Mouse (Mus musculus) embryonic facial prominence, embryonic 13.5 days (tissue): Measurements from ENCODE around the gene Kctd13. TPM values are rescaled to one million over a fixed set of nuclear protein-coding genes. Genes with fewer than 3 reads are reported as not detected.

Source experiments
- ATAC-seq: fragments of 200-750 bp; cut with Nextera tagmentation; 2 replicates; pipeline ENCODE4 v1.8.0; 2017; ENCODE audit warnings: low read depth; ENCODE audit not compliant: insufficient number of reproducible peaks, insufficient read depth, low FRiP score, low TSS enrichment
- H3K27ac ChIP-seq: fragments of 300-500 bp; sonication (generic); 2 replicates; pipeline ENCODE4 v1.5.1; 2015; ENCODE audit warnings: moderate library complexity, mild to moderate bottlenecking, inconsistent platforms
- H3K27me3 ChIP-seq: fragments of 300-500 bp; sonication (generic); 2 replicates; pipeline ENCODE4 v1.6.1; 2015; ENCODE audit warnings: mild to moderate bottlenecking, inconsistent platforms
- H3K36me3 ChIP-seq: fragments of 300-500 bp; sonication (generic); 2 replicates; pipeline ENCODE4 v1.6.1; 2015; ENCODE audit warnings: mild to moderate bottlenecking, inconsistent platforms
- H3K4me1 ChIP-seq: fragments of 300-500 bp; sonication (generic); 2 replicates; pipeline ENCODE4 v1.6.1; 2015; ENCODE audit warnings: inconsistent platforms
- H3K4me2 ChIP-seq: fragments of 300-500 bp; sonication (generic); 2 replicates; pipeline ENCODE4 v1.6.1; 2015; ENCODE audit warnings: moderate library complexity, mild to moderate bottlenecking, inconsistent platforms
- H3K4me3 ChIP-seq: fragments of 300-500 bp; sonication (generic); 2 replicates; pipeline ENCODE4 v1.5.1; 2015; ENCODE audit warnings: mild to moderate bottlenecking, inconsistent platforms
- H3K9ac ChIP-seq: fragments of 300-500 bp; sonication (generic); 2 replicates; pipeline ENCODE4 v1.6.1; 2015; ENCODE audit warnings: mild to moderate bottlenecking, inconsistent platforms
- H3K9me3 ChIP-seq: fragments of 300-500 bp; sonication (generic); 2 replicates; pipeline ENCODE4 v1.6.1; 2016; ENCODE audit warnings: inconsistent platforms
- WGBS: fragments of 180-500 bp; shearing (Covaris S2); methylation state at CpG from one replicate; pipeline ENCODE4 v1.1.7; 2015; ENCODE audit warnings: mixed read lengths; 5-methylcytosine and 5-hydroxymethylcytosine counted together
- polyA plus RNA-seq: library from polyadenylated mRNA; unstranded; fragments of >200 nt; fragmentation: Nextera tagmentation; extraction: Ambion mirVana; gene quantifications from 2 replicates; pipeline ENCODE4 v1.2.1, GENCODE M21; 2015

Kctd13 gene
- polyA plus RNA-seq, 1 experiment from 2014 or later, result 19.8 TPM

- H3K9ac ChIP-seq, result no peak overlapping the region
- WGBS, result 67% methylated on average over 10 of the region's 10 CpGs
- ATAC-seq, result no peak
Measured at GRCm38 (mm10) chr7:126984667-126985444, 56.2 kb downstream of the Kctd13 start.

DNA sequence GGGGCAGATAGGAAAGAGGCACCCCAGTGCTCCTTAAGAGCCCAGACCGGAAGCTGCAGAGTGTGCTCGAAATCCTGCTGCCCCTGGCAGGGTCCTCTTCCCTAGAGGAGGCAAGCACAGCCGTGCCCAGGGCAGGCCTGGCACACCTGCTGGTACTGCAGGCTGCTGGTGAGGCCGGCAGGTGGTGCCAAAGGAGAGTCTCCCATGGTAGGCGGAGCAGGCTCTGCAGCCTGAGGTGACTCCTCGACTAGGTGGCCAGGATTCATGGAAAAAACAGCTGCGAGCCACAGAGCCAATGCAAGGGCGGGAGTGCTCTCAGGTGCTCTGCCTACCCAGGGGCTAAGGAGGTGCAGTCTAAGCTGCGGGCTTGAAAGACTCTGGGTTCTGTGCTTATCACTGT, 57.6 kb downstream of the Kctd13 start:
- WGBS, result 35% methylated on average over 9 of the region's 9 CpGs
- no peaks in the 10 kb centered on the region for H3K27me3 ChIP-seq

More at GRCm38 (mm10) chr7:126984667-126985444, 56.2 kb downstream of the Kctd13 start:
- no peaks in the 10 kb centered on the region for H3K27me3 ChIP-seq
- peaks cover 17% of the 10 kb centered on the region for H3K36me3 ChIP-seq
- no peak overlapping the region for H3K27ac ChIP-seq
- no peak overlapping the region for H3K4me3 ChIP-seq
- no peaks in the 10 kb centered on the region for H3K4me1 ChIP-seq
- H3K4me2 ChIP-seq, result no peak overlapping the region
- H3K9me3 ChIP-seq, result no peaks in the 10 kb centered on the region

DNA sequence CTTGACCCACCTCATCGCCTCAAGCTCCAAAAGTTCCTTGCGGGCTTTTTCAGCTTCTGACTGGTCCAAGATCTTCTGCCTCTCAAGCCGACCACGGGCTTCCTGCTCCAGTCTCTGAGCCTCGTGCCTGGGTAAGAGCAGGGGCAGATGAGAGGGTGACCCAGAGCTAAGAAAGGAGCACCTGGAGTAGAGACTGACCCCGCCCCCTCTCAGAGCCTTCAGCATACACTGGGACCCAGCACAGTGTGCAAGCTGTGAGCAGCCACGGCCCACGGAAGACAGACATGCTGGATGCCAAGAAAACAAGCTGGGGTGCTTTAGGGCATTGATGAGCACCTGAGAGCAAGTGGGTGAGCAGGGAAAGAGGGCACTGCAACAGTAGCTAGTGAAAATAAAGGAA, 60.1 kb downstream of the Kctd13 start:
- H3K4me1 ChIP-seq, result no peaks in the 10 kb centered on the region
- H3K9me3 ChIP-seq, result no peaks in the 10 kb centered on the region
- H3K27ac ChIP-seq, result no peak overlapping the region
- H3K9ac ChIP-seq, result no peak overlapping the region
- no peaks in the 10 kb centered on the region for H3K27me3 ChIP-seq
- no peak for ATAC-seq
- no peaks in the 10 kb centered on the region for H3K36me3 ChIP-seq
- H3K4me2 ChIP-seq, result no peak overlapping the region
- H3K4me3 ChIP-seq, result no peak overlapping the region
- WGBS, result 75% methylated on average over 8 of the region's 8 CpGs

More for the DNA sequence above, 57.6 kb downstream of the Kctd13 start:
- Histone ChIP-seq H3K9ac (no peak overlapping the region), H3K4me3 (no peak overlapping the region), H3K4me2 (no peak overlapping the region), H3K36me3 (peaks cover 4% of the 10 kb centered on the region; the same call in 1 of the 2 replicates), H3K4me1 (no peaks in the 10 kb centered on the region), H3K27ac (no peak overlapping the region), H3K9me3 (no peaks in the 10 kb centered on the region)
- ATAC-seq, result 0 out of 2 replicates have a peak, but pooled peaks have one; percentile 43

Other genes with a start within 250 kb of the Kctd13 start
- gene Bola2, start 233.5 kb upstream of the Kctd13 start, polyA plus RNA-seq, result 105 and 139 TPM in 2 replicates
- 14.0 and 15.0 TPM in 2 replicates for gene Slx1b, start 233.1 kb upstream of the Kctd13 start, polyA plus RNA-seq
- gene Coro1a, start 221.1 kb upstream of the Kctd13 start, polyA plus RNA-seq, result 33.3 and 35.8 TPM in 2 replicates
- gene Mapk3, start 169.3 kb upstream of the Kctd13 start, polyA plus RNA-seq, result 56.7 and 56.9 TPM in 2 replicates
- 1.6 and 3.1 TPM in 2 replicates for gene Gdpd3, start 162.5 kb upstream of the Kctd13 start, polyA plus RNA-seq
- gene Ypel3, start 151.9 kb upstream of the Kctd13 start, polyA plus RNA-seq, result 104 and 112 TPM in 2 replicates
- 0.27 and 0.59 TPM in 2 replicates for gene Tbx6, start 147.4 kb upstream of the Kctd13 start, polyA plus RNA-seq
- gene Ppp4c, start 136.4 kb upstream of the Kctd13 start, polyA plus RNA-seq, result 300 and 311 TPM in 2 replicates
- 0.45 and 0.70 TPM in 2 replicates for gene Fam57b, start 131.2 kb upstream of the Kctd13 start, polyA plus RNA-seq
- gene 4930451I11Rik, start 97.2 kb upstream of the Kctd13 start, polyA plus RNA-seq, result not detected in 2 replicates
- 1.6 and 1.9 TPM in 2 replicates for gene Doc2a, start 81.5 kb upstream of the Kctd13 start, polyA plus RNA-seq
- gene Hirip3, start 66.9 kb upstream of the Kctd13 start, polyA plus RNA-seq, result 37.5 and 43.0 TPM in 2 replicates
- gene Ino80e, start 66.5 kb upstream of the Kctd13 start, polyA plus RNA-seq, result 84.1 and 108 TPM in 2 replicates
- 53.4 and 53.6 TPM in 2 replicates for gene Taok2, start 44.2 kb upstream of the Kctd13 start, polyA plus RNA-seq
- gene Tmem219, start 6.0 kb upstream of the Kctd13 start, polyA plus RNA-seq, result 28.3 and 28.6 TPM in 2 replicates
- 0.13 and 0.25 TPM in 2 replicates for gene Asphd1, start 20.7 kb downstream of the Kctd13 start, polyA plus RNA-seq
- 0.76 and 0.77 TPM in 2 replicates for gene Sez6l2, start 21.7 kb downstream of the Kctd13 start, polyA plus RNA-seq
- gene Cdipt, start 47.0 kb downstream of the Kctd13 start, polyA plus RNA-seq, result 95.8 and 97.0 TPM in 2 replicates
- gene Cdiptos, start 47.2 kb downstream of the Kctd13 start, polyA plus RNA-seq, result 1.3 and 1.7 TPM in 2 replicates
- 5.3 and 7.1 TPM in 2 replicates for gene Mvp, start 85.7 kb downstream of the Kctd13 start, polyA plus RNA-seq
- 0.47 TPM in 1 of 2 replicates, not detected in the other for gene Pagr1b, start 87.6 kb downstream of the Kctd13 start, polyA plus RNA-seq
- 50.4 and 53.7 TPM in 2 replicates for gene Pagr1a, start 88.5 kb downstream of the Kctd13 start, polyA plus RNA-seq
- 83.4 and 89.6 TPM in 2 replicates for gene Gm42742, start 92.2 kb downstream of the Kctd13 start, polyA plus RNA-seq
- 13.1 and 16.9 TPM in 2 replicates for gene Prrt2, start 92.3 kb downstream of the Kctd13 start, polyA plus RNA-seq
- 63.6 and 73.0 TPM in 2 replicates for gene Maz, start 98.2 kb downstream of the Kctd13 start, polyA plus RNA-seq
- 99.4 and 124 TPM in 2 replicates for gene Kif22, start 113.6 kb downstream of the Kctd13 start, polyA plus RNA-seq
- 15.5 TPM in 1 of 2 replicates, not detected in the other for gene Zg16, start 158.4 kb downstream of the Kctd13 start, polyA plus RNA-seq
- gene AI467606, start 162.5 kb downstream of the Kctd13 start, polyA plus RNA-seq, result 1.8 and 2.0 TPM in 2 replicates
- 1.1 and 1.2 TPM in 2 replicates for gene Qprt, start 193.3 kb downstream of the Kctd13 start, polyA plus RNA-seq
- 0.15 and 0.25 TPM in 2 replicates for gene Spn, start 208.9 kb downstream of the Kctd13 start, polyA plus RNA-seq